Mouse (Mus musculus) midbrain, embryonic 15.5 days (tissue): ENCODE measurements around the gene Pdzd9. TPM values are rescaled to one million over a fixed set of nuclear protein-coding genes. Genes with fewer than 3 reads are reported as not detected.
"Not testable (repeated sequence)": the region's sequence is repeated elsewhere in the genome, so short reads cannot be mapped to it uniquely, and the experiment has no call there.

Source experiments
- ATAC-seq: fragments of 200-750 bp; cut with Nextera tagmentation; replicated peaks from 2 replicates; pipeline ENCODE4 v1.8.0; 2017; ENCODE audit warnings: moderate TSS enrichment
- H3K27ac ChIP-seq: fragments of 300-500 bp; sonication (generic); 2 replicates; pipeline ENCODE4 v1.5.1; 2015; ENCODE audit warnings: mild to moderate bottlenecking, inconsistent platforms
- H3K27me3 ChIP-seq: fragments of 300-500 bp; sonication (generic); replicated peaks from 2 replicates; pipeline ENCODE4 v1.6.1; 2015; ENCODE audit warnings: inconsistent platforms
- H3K36me3 ChIP-seq: fragments of 300-500 bp; sonication (generic); replicated peaks from 2 replicates; pipeline ENCODE4 v1.6.1; 2015; ENCODE audit warnings: inconsistent platforms
- H3K4me1 ChIP-seq: fragments of 300-500 bp; sonication (generic); 2 replicates; pipeline ENCODE4 v1.6.1; 2015; ENCODE audit warnings: inconsistent platforms
- H3K4me2 ChIP-seq: fragments of 300-500 bp; sonication (generic); 2 replicates; pipeline ENCODE4 v1.6.1; 2015; ENCODE audit warnings: inconsistent platforms, mild to moderate bottlenecking, moderate library complexity
- H3K4me3 ChIP-seq: fragments of 300-500 bp; sonication (generic); 2 replicates; pipeline ENCODE4 v1.5.1; 2015; ENCODE audit warnings: mild to moderate bottlenecking, inconsistent platforms
- H3K9ac ChIP-seq: fragments of 300-500 bp; sonication (generic); 2 replicates; pipeline ENCODE4 v1.6.1; 2015; ENCODE audit warnings: mild to moderate bottlenecking, inconsistent platforms
- H3K9me3 ChIP-seq: fragments of 300-500 bp; sonication (generic); 2 replicates; pipeline ENCODE4 v1.6.1; 2016; ENCODE audit warnings: inconsistent platforms
- WGBS: fragments of 180-500 bp; shearing (Covaris S2); methylation state at CpG from one replicate; pipeline ENCODE4 v1.1.7; 2015; ENCODE audit warnings: mixed read lengths; 5-methylcytosine and 5-hydroxymethylcytosine counted together
- polyA plus RNA-seq: library from polyadenylated mRNA; unstranded; fragments of >200 nt; fragmentation: Nextera tagmentation; extraction: Ambion mirVana; gene quantifications from 2 replicates; pipeline ENCODE4 v1.2.1, GENCODE M21; 2015

Gene Pdzd9
- polyA plus RNA-seq = 0.34 and 0.54 TPM in 2 replicates

- peak; percentile 76 for ATAC-seq
- no peaks in the 10 kb centered on the region for H3K4me1 ChIP-seq
- no peak within 1 kb of the TSS for H3K9ac ChIP-seq
- H3K4me2 ChIP-seq = no peak within 1 kb of the TSS
- H3K27ac ChIP-seq = no peak within 1 kb of the TSS
- no peak within 1 kb of the TSS for H3K4me3 ChIP-seq
- H3K9me3 ChIP-seq = no peaks in the 10 kb centered on the region
- 19% methylated on average over 14 of the region's 14 CpGs for WGBS
- no peaks in the 10 kb centered on the region for H3K27me3 ChIP-seq
- no peaks in the 10 kb centered on the region for H3K36me3 ChIP-seq
Observed at GRCm38 (mm10) chr7:120670153-120670875, at the start of gene Pdzd9. Pdzd9 (minus strand) TSS chr7:120670343.

- no peak for ATAC-seq
- H3K4me1 ChIP-seq = no peaks in the 10 kb centered on the region
- H3K27me3 ChIP-seq = no peaks in the 10 kb centered on the region
- no peak overlapping the region for H3K4me2 ChIP-seq
- WGBS = 81% methylated on average over 2 of the region's 2 CpGs
- no peak overlapping the region for H3K4me3 ChIP-seq
- no peaks in the 10 kb centered on the region for H3K9me3 ChIP-seq
- no peak overlapping the region for H3K27ac ChIP-seq
- H3K9ac ChIP-seq = no peak overlapping the region
- no peaks in the 10 kb centered on the region for H3K36me3 ChIP-seq
Observed at GRCm38 (mm10) chr7:120717261-120717660, 47.1 kb upstream of the Pdzd9 start.

- not testable (repeated sequence) for H3K27me3 ChIP-seq, H3K9ac ChIP-seq, H3K4me3 ChIP-seq, H3K4me1 ChIP-seq, ATAC-seq, H3K36me3 ChIP-seq, H3K4me2 ChIP-seq, H3K9me3 ChIP-seq, H3K27ac ChIP-seq
- 90% methylated on average over 11 of the region's 11 CpGs for WGBS
Observed at GRCm38 (mm10) chr7:120713951-120714350, 43.8 kb upstream of the Pdzd9 start.

GRCm38 (mm10) chr7:120713225-120713624 is 43.1 kb upstream of the Pdzd9 start:
- H3K9ac ChIP-seq = no peak overlapping the region
- no peaks in the 10 kb centered on the region for H3K4me1 ChIP-seq
- H3K9me3 ChIP-seq = no peaks in the 10 kb centered on the region
- WGBS = 93% methylated on average over 2 of the region's 2 CpGs
- ATAC-seq = no peak
- no peak overlapping the region for H3K4me3 ChIP-seq
- no peak overlapping the region for H3K27ac ChIP-seq
- H3K27me3 ChIP-seq = no peaks in the 10 kb centered on the region
- no peaks in the 10 kb centered on the region for H3K36me3 ChIP-seq
- H3K4me2 ChIP-seq = no peak overlapping the region

- Histone ChIP-seq H3K36me3 (no peaks in the 10 kb centered on the region), H3K4me2 (no peak overlapping the region), H3K4me1 (no peaks in the 10 kb centered on the region), H3K9ac (no peak overlapping the region), H3K27ac (no peak overlapping the region), H3K27me3 (no peaks in the 10 kb centered on the region), H3K4me3 (no peak overlapping the region), H3K9me3 (no peaks in the 10 kb centered on the region)
- WGBS = 97% methylated on average over 2 of the region's 2 CpGs
- ATAC-seq = no peak
Observed at GRCm38 (mm10) chr7:120712071-120712470, 41.9 kb upstream of the Pdzd9 start.

GRCm38 (mm10) chr7:120703888-120704287 is 33.7 kb upstream of the Pdzd9 start:
- no peaks in the 10 kb centered on the region for H3K4me1 ChIP-seq
- ATAC-seq = no peak
- 81% methylated on average over 3 of the region's 3 CpGs for WGBS
- no peaks in the 10 kb centered on the region for H3K36me3 ChIP-seq
- no peak overlapping the region for H3K9ac ChIP-seq
- no peak overlapping the region for H3K4me2 ChIP-seq
- H3K27ac ChIP-seq = no peak overlapping the region
- H3K27me3 ChIP-seq = no peaks in the 10 kb centered on the region
- H3K9me3 ChIP-seq = no peaks in the 10 kb centered on the region
- no peak overlapping the region for H3K4me3 ChIP-seq

- Histone ChIP-seq H3K4me2 (no peak overlapping the region), H3K36me3 (no peaks in the 10 kb centered on the region), H3K4me3 (no peak overlapping the region), H3K9me3 (no peaks in the 10 kb centered on the region), H3K27me3 (no peaks in the 10 kb centered on the region), H3K9ac (no peak overlapping the region), H3K4me1 (0 out of 2 replicates have a peak, but pooled peaks cover 3% of the 10 kb centered on the region), H3K27ac (no peak overlapping the region)
- ATAC-seq = no peak
- WGBS = 92% methylated on average over 6 of the region's 6 CpGs
Observed at GRCm38 (mm10) chr7:120699586-120699985, 29.4 kb upstream of the Pdzd9 start.

- H3K9ac ChIP-seq = no peak overlapping the region
- H3K36me3 ChIP-seq = no peaks in the 10 kb centered on the region
- H3K9me3 ChIP-seq = no peaks in the 10 kb centered on the region
- 98% methylated on average over 2 of the region's 2 CpGs for WGBS
- 0 out of 2 replicates have a peak, but pooled peaks cover 3% of the 10 kb centered on the region for H3K4me1 ChIP-seq
- H3K4me2 ChIP-seq = no peak overlapping the region
- no peak overlapping the region for H3K27ac ChIP-seq
- H3K4me3 ChIP-seq = no peak overlapping the region
- ATAC-seq = no peak
- H3K27me3 ChIP-seq = no peaks in the 10 kb centered on the region
Observed at GRCm38 (mm10) chr7:120696331-120696730, 26.2 kb upstream of the Pdzd9 start.

GRCm38 (mm10) chr7:120695641-120696040 is 25.5 kb upstream of the Pdzd9 start:
- Histone ChIP-seq H3K4me1 (0 out of 2 replicates have a peak, but pooled peaks cover 3% of the 10 kb centered on the region), H3K27me3 (no peaks in the 10 kb centered on the region), H3K9ac (no peak overlapping the region), H3K4me3 (no peak overlapping the region), H3K27ac (no peak overlapping the region), H3K9me3 (no peaks in the 10 kb centered on the region), H3K4me2 (no peak overlapping the region), H3K36me3 (no peaks in the 10 kb centered on the region)
- 52% methylated on average over 1 of the region's 1 CpGs for WGBS
- ATAC-seq = no peak

- no peak overlapping the region for H3K9ac ChIP-seq
- 32% methylated on average over 6 of the region's 6 CpGs for WGBS
- no peak for ATAC-seq
Observed at GRCm38 (mm10) chr7:120695196-120695595, 25.1 kb upstream of the Pdzd9 start.

GRCm38 (mm10) chr7:120693831-120694375 is 23.8 kb upstream of the Pdzd9 start:
- no peak for ATAC-seq
- Histone ChIP-seq H3K4me1 (0 out of 2 replicates have a peak, but pooled peaks cover 3% of the 10 kb centered on the region), H3K4me2 (no peak overlapping the region), H3K36me3 (no peaks in the 10 kb centered on the region), H3K9ac (no peak overlapping the region), H3K9me3 (no peaks in the 10 kb centered on the region), H3K4me3 (no peak overlapping the region), H3K27ac (no peak overlapping the region), H3K27me3 (no peaks in the 10 kb centered on the region)
- WGBS = 94% methylated on average over 5 of the region's 5 CpGs

More at GRCm38 (mm10) chr7:120695196-120695595, 25.1 kb upstream of the Pdzd9 start:
- H3K27ac ChIP-seq = no peak overlapping the region
- 0 out of 2 replicates have a peak, but pooled peaks cover 3% of the 10 kb centered on the region for H3K4me1 ChIP-seq
- H3K27me3 ChIP-seq = no peaks in the 10 kb centered on the region
- H3K4me3 ChIP-seq = no peak overlapping the region
- H3K4me2 ChIP-seq = no peak overlapping the region
- no peaks in the 10 kb centered on the region for H3K9me3 ChIP-seq
- H3K36me3 ChIP-seq = no peaks in the 10 kb centered on the region

- Histone ChIP-seq H3K27me3 (no peaks in the 10 kb centered on the region), H3K36me3 (no peaks in the 10 kb centered on the region), H3K9me3 (no peaks in the 10 kb centered on the region), H3K4me3 (no peak overlapping the region), H3K27ac (no peak overlapping the region), H3K4me2 (no peak overlapping the region), H3K9ac (no peak overlapping the region), H3K4me1 (0 out of 2 replicates have a peak, but pooled peaks cover 3% of the 10 kb centered on the region)
- WGBS = 74% methylated on average over 4 of the region's 4 CpGs
- no peak for ATAC-seq
Observed at GRCm38 (mm10) chr7:120690634-120691033, 20.5 kb upstream of the Pdzd9 start.

GRCm38 (mm10) chr7:120685227-120685626 is 15.1 kb upstream of the Pdzd9 start:
- no peak for ATAC-seq
- H3K4me2 ChIP-seq = no peak overlapping the region
- H3K27ac ChIP-seq = no peak overlapping the region
- H3K4me1 ChIP-seq = peaks cover 8% of the 10 kb centered on the region
- no peak overlapping the region for H3K9ac ChIP-seq
- H3K36me3 ChIP-seq = no peaks in the 10 kb centered on the region
- WGBS = 84% methylated on average over 6 of the region's 6 CpGs
- no peaks in the 10 kb centered on the region for H3K27me3 ChIP-seq
- H3K4me3 ChIP-seq = no peak overlapping the region
- H3K9me3 ChIP-seq = no peaks in the 10 kb centered on the region
